Mouse (Mus musculus) left cerebral cortex, adult 11 months (tissue): ENCODE measurements around the gene Hoxd10.

Source experiments
- DNase-seq: peaks from one replicate; pipeline ENCODE4 v3.0.0; 2022; ENCODE audit warnings: low spot score

Gene Hoxd10

GRCm38 (mm10) chr2:74681594-74682531, 9.9 kb upstream of the Hoxd10 start:
- no peak for DNase-seq

GRCm38 (mm10) chr2:74682796-74683195, 8.9 kb upstream of the Hoxd10 start:
- no peak for DNase-seq

- no peak for DNase-seq
Measured at GRCm38 (mm10) chr2:74683471-74683951, 8.2 kb upstream of the Hoxd10 start.

GRCm38 (mm10) chr2:74684106-74684505, 7.6 kb upstream of the Hoxd10 start:
- no peak for DNase-seq

- no peak for DNase-seq
Measured at GRCm38 (mm10) chr2:74685059-74685603, 6.6 kb upstream of the Hoxd10 start.

- DNase-seq: no peak
Measured at GRCm38 (mm10) chr2:74686301-74686987, 5.3 kb upstream of the Hoxd10 start.

- no peak for DNase-seq
Measured at GRCm38 (mm10) chr2:74686988-74687697, 4.6 kb upstream of the Hoxd10 start.

- DNase-seq: no peak
Measured at GRCm38 (mm10) chr2:74687698-74688555, 3.8 kb upstream of the Hoxd10 start.

GRCm38 (mm10) chr2:74688795-74689573, 2.7 kb upstream of the Hoxd10 start:
- DNase-seq: no peak

- no peak for DNase-seq
Measured at GRCm38 (mm10) chr2:74689574-74690337, 2.0 kb upstream of the Hoxd10 start.

GRCm38 (mm10) chr2:74690338-74690716, 1.4 kb upstream of the Hoxd10 start:
- no peak for DNase-seq

GRCm38 (mm10) chr2:74691995-74692807, 477 bp downstream of the Hoxd10 start:
- DNase-seq: no peak

GRCm38 (mm10) chr2:74692808-74693431, 1.2 kb downstream of the Hoxd10 start:
- DNase-seq: no peak

- DNase-seq: no peak
Measured at GRCm38 (mm10) chr2:74693432-74693827, 1.7 kb downstream of the Hoxd10 start.

- DNase-seq: no peak
Measured at GRCm38 (mm10) chr2:74694066-74694465, 2.3 kb downstream of the Hoxd10 start.

- DNase-seq: no peak
Measured at GRCm38 (mm10) chr2:74695383-74695782, 3.7 kb downstream of the Hoxd10 start.

- no peak for DNase-seq
Measured at GRCm38 (mm10) chr2:74695813-74696430, 4.2 kb downstream of the Hoxd10 start.
